Mouse (Mus musculus) kidney, postnatal 10 days (tissue): Measurements from ENCODE around the gene Cryzl1.
"Not testable (repeated sequence)": the region's sequence is repeated elsewhere in the genome, so short reads cannot be mapped to it uniquely, and the experiment has no call there.

ENCODE experiments used
- DNase-seq: peaks from one replicate; pipeline ENCODE4 v3.0.0; 2021; ENCODE audit warnings: mixed read lengths

The Cryzl1 gene

DNA sequence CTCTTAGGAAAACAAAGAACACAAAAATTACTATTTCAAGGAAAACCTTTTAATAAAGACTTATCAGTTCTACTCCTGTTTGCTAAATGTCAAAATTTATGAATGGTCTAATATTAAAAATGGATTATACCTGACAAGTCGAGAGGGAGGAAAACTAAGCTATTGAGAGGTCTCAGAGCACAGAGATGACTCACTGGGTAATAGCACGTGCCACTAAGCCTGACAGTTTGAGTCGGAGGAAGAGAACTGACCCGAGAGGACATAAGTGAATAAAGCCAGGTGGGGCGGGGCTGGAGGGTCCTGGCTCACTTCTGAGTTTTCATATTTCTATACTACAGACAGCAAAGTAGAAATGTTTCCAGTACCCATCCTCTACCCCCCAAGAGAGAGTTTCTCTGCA lies 42.4 kb downstream of the Cryzl1 start:
- no peak for DNase-seq

DNA sequence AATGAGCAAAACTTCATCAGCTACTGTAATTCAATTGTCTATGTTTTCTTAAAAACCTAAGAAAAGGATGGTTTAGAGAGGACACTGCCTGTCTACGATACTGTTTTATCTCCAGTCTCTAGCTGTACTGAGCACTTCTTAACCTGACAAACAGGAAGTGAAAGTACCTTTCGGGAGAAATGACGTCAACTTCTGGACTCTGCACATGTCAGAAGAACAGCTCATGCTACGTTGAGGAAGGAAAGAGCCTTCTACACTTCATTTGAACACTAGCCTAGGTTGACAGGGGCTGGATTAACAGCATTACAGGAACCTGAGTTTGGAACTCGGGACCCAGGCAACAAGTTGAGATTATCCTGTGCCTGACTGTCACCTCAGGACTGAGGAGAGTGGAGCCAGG lies 43.2 kb downstream of the Cryzl1 start:
- DNase-seq: no peak

DNA sequence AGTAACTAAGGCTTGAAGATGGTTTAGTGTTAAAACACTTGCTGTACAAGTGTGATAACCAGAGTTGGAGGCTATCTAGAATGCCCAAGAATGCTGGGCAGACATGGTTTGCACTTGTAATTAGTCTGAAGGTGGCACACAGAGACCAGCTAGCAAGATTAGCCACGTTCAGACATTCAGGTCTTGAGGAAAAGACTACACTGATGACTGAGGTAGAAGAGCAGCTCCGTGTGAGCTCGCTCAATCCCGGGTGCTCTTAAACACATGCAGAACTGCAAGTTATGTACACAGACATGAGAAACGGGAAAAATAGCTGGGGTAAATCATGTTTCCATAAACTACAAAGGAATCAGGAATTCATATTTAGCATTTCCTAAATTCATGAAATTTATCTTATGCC lies 48.1 kb downstream of the Cryzl1 start:
- DNase-seq: no peak

DNA sequence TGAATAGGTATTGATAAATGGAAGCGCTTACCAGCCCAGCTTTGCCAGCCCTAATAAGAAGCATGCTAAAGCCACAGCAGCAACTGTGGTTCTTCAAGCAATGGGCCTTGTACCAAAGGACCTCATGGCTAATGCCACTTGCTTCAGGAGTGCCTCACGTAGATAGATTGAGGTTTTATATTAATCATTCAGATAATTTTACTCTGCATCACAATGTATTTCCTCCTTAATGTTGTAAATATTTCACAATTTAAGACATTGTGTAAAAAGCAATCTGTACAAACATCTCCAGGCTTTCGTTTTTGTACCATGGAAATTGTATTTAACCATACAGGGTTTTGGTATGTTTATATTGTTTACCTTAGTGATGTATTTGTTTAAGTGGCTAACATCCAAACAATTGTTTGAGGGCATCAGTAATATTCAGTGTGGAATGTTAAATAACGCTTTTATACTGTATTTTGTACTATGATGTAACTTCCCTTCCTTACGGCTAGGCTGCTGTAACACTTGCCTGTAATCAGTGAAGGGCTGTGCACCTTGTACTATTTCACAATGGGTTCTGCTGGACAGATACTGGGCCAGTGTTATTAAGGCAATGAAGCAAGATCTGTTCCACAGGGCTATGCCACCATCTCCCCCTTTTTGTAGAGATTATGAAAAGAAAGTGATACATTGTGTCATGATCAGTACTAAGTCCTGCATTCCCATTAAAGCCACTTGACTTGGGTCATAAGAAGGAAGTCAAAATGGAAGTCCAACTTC lies 50.4 kb downstream of the Cryzl1 start:
- DNase-seq: no peak

DNA sequence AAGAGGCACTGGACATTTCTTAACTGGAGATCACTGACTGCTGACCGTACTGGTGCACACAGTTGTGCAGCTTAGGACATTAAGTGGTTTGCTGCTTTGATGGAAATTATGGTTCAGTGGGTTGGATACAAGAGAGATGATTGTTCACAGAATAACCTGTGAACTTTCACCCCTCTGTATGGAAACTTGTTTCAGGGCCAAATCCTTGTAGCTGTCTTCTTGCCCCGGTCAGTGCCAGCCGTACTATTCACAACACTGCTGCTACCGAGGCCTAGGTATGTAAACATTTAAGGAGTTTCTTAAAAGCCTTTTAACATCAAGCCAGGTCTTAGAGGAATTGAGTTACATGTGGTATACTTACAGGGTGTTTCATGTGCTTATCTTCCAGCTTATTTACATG lies 54.3 kb downstream of the Cryzl1 start:
- no peak for DNase-seq

DNA sequence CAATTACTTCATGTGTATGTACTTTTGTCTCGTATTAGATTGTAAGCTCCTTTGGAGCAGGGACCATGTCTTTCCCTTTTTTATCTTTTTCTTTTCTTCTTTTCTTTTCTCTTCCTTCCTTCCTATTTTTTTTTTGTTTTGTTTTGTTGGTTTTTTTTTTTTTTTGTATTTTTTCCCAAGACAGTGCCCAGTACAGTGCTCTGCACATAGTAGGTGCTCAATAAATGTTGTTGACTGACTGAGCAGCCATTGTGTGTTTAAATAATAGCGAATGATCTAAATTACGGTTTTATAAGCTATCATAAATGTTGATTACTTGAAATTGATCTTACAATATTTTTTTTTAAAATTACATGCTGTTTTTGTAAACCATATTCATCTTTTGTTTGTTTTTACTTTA lies 65.0 kb downstream of the Cryzl1 start:
- DNase-seq: no peak

DNA sequence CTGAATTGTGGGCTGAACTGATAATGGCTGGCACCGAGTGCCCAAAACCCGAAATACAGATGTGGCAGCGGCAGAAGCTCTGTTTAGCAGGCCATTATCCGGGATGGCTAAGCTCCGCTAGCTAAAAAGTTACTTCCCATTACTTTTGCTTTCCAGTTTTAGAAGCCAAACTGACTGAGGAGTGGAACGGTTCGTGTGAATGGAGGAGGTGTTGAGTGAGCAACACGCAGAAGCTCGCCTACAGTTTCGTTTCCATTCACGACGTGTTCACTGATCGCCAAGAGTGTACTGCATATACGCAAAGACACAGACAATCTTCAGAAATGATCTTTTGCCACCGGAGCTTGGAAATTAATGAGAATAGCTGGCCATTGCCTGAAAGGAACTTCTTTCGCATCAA lies 66.4 kb downstream of the Cryzl1 start:
- DNase-seq: no peak

DNA sequence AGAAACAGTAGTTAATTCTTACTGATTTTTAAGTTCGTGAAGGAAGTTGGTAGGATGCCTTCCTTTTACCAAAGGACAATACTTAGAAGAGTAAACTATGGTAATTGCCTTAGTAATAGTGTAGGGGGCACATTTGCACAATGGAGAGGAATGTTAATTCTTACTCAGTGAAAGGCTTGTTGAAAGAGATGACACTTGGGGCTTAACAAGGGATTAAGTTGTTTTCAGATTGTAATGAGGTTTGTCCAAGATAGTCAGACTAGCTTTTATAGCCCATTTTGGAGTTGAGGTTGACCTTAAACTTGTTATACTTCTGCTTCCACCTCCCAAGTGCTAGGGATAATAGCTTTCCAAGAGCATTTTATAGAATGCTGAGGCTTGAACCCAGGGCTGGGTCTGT lies 67.4 kb downstream of the Cryzl1 start:
- no peak for DNase-seq

DNA sequence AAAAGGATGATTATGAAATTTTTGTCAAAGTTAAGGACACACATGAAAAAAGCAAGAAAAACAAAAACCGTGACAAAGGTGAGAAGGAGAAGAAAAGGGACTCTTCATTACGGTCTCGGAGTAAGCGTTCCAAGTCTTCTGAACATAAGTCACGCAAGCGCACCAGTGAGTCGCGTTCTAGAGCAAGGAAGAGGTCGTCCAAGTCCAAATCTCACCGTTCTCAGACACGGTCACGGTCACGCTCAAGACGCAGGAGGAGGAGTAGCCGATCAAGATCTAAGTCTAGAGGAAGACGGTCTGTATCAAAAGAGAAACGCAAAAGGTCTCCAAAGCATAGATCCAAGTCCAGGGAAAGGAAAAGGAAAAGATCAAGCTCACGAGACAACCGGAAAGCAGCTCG lies 69.0 kb downstream of the Cryzl1 start:
- no peak for DNase-seq

DNA sequence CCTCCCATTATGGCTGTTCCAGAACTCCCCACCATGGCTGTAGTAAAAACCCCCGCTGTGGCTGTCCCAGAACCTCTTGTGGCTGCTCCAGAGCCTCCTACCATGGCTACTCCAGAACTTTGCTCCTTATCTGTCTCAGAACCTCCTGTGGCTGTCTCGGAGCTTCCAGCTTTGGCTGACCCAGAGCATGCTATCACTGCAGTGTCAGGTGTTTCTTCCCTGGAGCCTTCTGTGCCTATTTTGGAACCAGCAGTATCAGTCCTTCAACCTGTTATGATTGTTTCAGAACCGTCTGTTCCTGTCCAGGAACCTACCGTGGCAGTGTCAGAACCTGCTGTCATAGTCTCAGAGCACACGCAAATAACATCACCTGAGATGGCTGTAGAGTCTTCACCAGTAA lies 70.3 kb downstream of the Cryzl1 start:
- DNase-seq: no peak

DNA sequence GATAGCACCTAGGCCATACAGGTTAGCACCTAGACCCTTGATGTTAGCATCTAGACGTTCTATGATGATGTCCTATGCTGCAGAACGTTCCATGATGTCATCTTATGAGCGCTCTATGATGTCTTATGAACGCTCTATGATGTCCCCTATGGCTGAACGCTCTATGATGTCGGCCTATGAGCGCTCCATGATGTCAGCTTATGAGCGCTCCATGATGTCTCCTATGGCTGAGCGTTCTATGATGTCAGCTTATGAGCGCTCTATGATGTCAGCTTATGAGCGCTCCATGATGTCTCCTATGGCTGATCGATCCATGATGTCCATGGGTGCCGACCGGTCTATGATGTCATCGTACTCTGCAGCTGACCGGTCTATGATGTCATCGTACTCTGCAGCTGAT lies 71.5 kb downstream of the Cryzl1 start:
- no peak for DNase-seq

DNA sequence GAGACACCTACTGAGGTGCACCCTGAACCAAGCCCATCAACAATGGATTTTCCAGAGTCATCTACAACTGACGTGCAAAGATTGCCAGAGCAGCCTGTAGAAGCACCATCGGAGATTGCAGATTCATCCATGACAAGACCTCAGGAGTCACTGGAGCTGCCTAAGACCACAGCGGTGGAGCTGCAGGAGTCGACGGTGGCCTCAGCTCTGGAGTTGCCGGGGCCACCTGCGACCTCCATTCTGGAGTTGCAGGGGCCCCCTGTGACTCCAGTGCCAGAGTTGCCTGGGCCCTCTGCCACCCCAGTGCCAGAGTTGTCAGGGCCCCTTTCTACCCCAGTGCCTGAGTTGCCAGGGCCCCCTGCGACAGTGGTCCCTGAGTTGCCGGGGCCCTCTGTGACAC lies 73.5 kb downstream of the Cryzl1 start:
- DNase-seq: no peak

DNA sequence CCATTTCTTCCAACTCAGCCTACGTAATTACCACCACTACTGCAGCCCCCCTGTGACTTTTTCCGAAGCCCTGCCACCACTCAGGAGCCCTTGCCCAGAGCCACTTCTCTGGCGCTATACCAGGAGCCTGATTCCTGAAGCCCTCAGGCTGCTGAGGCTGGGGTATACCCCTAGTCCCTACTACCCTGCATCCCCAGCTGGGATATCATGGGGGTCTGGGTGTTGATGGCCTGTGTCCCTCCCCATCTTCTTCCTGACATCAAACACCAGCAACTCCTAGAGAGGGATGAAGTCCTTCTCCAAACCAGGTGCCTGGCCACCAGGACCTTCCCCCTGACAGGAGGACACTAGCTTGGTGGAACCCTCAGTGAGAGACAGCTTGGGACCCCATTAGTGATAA lies 76.6 kb downstream of the Cryzl1 start:
- no peak for DNase-seq

DNA sequence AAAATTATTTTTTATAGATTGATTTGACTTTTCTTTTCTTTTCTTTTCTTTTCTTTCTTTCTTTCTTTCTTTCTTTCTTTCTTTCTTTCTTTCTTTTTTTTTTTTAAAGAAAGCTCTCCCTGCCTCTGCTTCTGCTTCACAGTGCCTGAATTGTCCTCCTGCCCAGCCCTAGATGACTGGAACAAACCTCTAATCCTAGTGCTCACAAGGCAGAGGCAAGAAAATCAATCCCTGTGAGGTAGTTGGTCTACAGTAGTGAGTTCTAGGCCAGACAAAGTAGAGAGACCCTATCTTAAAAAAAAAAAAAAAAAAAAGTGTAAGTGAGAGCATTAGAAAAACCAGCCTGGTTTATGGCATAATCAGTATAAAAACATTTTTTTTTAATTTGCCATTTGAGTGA lies 79.0 kb downstream of the Cryzl1 start:
- no peak for DNase-seq

DNA sequence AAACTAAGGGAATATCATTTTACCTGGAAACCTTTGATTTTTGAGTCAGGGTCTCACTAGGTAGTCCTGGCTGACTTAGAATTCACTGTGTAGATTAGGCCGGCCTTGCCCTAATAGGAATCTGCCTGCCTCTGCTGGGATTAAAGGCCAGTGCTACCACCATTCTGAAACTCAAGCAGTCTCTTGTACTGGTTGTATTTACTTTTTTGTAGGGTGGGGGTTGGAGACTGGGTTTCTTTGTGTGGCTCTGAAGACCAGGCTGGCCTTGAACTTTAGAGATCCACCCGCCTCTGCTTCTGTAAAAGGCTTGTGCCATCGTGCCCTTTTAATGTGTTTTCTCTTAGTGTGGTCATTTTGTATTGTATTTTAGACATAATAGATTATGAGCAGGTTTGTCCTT lies 79.5 kb downstream of the Cryzl1 start:
- no peak for DNase-seq

DNA sequence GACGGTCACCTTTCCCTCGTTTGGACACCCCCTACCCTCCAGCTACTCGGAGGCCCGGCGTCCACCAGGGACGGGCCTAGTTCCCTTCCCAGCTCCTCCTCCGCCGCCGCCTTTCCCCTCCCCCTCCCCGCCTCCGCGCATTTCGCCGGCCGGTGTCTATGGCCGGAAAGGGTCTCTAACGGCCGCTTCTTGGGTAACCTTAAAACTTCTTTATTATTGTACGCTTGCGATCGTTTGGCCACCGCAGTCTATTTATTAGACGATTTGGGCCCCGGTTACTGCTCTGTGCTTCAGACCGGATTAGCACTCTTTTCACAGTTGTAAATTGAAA lies 80.6 kb downstream of the Cryzl1 start:
- DNase-seq: peak; percentile 93

DNA sequence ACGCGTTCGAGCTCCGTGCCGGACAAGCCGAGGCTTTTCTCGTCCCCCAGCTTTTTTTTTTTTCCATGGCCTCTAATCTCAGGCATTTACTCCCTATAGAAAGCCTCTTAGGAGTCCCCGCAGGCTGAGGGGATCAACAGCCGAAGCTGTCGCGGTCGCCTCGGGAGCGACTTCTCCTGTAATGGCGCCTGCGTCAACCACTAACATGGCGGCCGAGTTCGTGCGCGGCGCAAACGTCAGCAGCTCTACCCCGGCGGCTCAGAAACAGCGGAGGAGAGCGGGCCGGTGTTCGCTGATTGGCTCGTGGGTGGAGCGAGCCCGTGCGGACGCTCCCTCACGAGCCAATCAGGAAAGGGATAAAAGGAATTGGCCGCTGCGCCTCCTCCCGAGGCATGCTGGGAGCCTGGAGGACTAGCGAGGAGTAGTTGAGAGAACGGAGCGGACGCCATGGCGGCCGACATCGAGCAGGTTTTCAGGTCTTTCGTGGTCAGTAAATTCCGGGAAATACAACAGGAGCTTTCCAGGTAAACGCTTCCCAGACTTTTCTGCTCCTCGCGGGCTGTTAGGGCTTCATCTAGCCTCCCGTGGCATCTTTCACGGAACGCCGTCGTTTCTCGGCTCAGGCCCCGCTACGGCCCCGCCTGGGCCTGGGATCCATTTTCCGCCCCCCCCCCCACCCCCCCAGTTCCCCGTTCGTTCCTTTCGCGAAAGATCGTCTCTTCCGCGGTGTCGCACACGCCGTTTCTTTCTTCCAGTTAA lies 81.1 kb downstream of the Cryzl1 start, which contains the start of gene Son:
Gene Son (plus strand): TSS at position 46 of the 759 bp plus-strand sequence.
- peak; percentile 98 for DNase-seq

DNA sequence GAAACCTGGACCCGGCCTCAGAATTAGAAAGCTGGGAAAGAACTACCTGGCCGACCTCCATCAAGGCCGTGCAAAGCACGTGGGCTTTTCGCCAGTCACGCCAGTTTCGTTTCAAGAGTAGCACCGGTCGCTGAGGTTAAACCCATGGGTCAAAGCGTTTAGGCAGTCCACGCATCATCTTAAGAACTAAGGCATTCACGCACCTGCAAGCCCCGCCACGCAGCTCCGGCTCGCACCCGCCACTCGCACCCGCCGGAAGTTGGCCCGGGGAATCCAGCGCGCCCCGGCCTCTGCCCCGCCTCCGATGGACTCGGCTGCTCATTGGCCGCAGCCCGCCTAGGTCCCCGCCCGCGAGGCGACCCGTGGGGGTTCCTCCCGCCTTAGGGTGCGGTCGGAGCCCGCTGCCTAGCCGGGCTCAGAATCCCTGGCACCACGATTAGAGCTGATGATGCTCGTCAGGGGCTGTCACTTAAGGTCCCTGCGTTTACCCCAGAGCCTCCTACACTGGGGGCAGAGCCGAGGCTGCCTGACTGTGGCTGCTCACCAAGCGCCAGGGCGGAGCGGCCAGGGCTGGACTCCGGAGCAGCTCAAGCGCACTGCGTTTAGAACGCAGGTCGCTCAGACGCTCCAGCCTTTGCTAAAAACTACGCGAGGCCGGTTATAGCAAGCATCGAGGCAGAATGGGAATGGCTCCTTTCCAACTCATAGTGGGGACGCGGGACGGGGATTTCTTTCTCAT lies 81.9 kb downstream of the Cryzl1 start, which contains the start of gene Gart:
Gene Gart (minus strand): TSS at position 272 of the 739 bp plus-strand sequence.
- DNase-seq: peak; percentile 96

DNA sequence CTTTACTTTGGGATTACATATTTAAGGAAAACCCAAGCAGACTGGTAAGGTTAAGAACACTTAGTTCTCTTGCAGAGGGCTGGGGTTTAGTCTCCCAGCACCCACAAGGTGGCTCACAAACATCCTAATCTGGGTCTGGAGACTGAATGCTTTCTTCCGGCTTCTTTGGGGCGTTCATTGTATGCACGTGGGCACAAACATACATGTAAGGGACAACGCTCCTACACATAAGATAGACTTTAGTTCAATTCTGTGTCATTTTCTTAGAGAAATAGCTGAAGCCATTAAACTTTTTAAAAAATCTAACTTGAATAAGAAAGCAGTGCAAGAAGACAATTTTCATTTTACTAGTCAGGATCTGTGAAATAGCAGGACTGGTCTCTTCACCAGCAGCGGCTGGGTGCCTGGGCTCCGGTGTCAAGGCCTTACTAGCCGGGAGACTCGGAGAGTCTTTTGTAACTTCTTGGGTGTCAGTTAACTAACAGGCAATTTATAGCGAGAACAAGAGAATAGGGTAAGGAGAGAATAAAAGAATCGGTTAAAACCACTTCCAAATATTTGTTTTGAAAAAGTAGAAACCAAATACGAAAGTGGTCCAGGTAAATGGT lies 82.7 kb downstream of the Cryzl1 start:
- DNase-seq: no peak

DNA sequence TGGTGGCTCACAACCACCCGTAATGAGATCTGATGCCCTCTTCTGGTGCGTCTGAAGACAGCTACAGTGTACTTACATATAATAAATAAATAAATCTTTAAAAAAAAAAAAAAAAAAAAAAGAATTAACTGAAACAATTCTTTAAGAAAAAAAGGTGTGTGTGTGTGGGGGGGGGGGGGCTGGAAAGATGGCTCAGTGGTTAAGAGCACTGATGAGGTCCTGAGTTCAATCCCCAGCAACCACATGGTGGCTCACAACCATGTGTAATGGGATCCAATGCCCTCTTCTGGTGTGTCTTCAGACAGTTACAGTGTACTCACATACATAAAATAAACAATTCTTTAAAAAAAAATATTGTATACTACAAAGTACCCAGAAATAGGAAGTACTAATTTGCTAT lies 83.4 kb downstream of the Cryzl1 start:
- not testable (repeated sequence) for DNase-seq

DNA sequence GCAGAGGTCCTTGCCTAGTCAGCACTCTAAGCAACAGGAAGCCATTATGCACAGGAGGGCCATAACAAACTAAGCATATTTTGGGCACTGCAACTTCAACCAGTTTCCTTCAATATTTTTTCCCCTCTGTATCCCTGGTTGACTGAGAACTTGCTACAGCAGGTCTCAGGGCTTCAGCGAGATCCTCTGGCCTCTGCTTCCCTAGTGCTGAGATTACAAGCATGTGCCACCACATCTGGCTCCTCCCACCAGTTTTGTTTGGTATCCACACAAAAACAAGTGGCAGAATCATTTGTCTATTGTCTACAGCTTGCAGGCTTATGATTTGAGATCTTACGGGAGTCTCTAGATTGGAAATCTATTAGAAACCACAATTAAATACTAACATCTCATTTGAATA lies 83.9 kb downstream of the Cryzl1 start:
- DNase-seq: no peak

DNA sequence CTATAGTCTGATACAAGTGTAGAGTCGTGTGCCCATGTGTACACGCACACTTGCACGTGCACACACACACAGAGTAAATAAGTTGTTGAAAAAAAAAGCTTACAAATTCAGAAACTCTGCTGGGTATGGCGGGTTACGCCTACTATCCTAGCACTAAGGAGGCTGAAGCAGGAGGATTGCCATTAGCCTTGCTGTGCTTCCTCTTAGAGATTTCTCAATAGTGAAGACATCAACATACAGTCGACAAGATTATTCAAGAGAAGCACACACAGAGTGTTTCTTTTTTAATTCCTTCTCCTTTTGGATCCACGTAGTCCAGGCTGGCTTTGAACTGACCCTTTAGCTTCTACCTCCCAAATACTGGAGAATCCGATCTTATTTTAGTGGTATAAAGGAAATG lies 88.6 kb downstream of the Cryzl1 start:
- DNase-seq: no peak

DNA sequence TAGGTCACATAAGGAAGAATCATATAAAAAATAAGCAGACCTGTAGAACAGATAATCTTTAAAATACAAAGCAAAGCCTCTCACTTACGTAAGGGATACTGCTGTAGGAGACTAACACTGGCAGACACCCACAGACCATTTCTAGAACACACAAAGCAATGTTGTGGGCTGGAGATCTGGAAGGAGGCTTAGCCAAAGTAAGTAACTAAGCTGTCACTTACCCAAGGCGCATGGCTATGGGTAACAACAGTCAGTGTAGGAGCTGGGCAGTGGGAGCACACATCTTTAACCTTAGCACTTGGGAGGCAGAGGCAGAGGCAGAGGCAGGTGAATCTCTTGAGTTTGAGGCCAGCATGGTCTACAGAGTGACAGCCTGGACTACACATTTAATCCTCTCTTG lies 89.1 kb downstream of the Cryzl1 start:
- DNase-seq: no peak
